Mouse (Mus musculus): ENCODE results near the gene Sema4d.

DNA sequence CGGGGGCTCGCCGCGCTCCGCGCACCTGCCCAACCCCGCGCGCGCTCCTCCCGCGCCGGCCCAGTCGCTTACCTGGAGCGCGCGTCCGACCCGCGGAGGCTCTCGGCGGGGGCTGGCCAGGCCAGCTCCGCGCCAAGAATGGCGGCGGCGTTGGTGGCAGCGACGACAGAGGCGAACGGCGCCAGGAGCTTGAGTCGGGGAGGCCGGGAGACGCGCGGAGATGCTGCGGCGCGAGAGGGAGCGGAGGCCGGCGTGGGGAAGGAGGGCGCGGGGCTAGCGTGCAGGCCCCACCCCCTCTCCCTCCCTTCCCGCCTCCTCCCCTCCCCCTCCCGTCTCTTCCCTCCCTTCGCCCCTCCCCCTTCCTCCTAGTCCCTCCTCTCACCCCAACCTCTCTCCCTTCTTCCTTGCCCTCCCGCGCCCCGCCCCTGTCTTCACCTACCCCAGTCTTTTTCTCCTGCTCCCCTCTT is at the start of gene Sema4d:
- TF ChIP-seq MAX (IDR thresholded peaks at IDR 0.05; ENCODE audit: low read length) (no peak), POLR2AphosphoS5 (IDR thresholded peaks at IDR 0.05; ENCODE audit: borderline replicate concordance, low read depth, low read length) (no peak), CTCF (IDR thresholded peaks at IDR 0.05 in 2 of 3, conservative IDR thresholded peaks at IDR 0.05 in 1 of 3; ENCODE audit: control insufficient read depth in 1 of 3, insufficient read depth in 1 of 3, low read depth in 2 of 3, low read length in 3 of 3, poor library complexity in 1 of 3, severe bottlenecking in 1 of 3) (no peak), HCFC1 (IDR thresholded peaks at IDR 0.05; ENCODE audit: low read depth, low read length) (no peak), POLR2A (IDR thresholded peaks at IDR 0.05; ENCODE audit: control insufficient read depth in 1 of 2, insufficient read depth in 1 of 2, low read depth in 1 of 2, low read length in 2 of 2, poor library complexity in 1 of 2) (peak in 1 of 2 experiments; percentile 22; a peak in 1 of 4 replicates), GATA1 (IDR thresholded peaks at IDR 0.05; ENCODE audit: low read depth, low read length) (no peak), UBTF (IDR thresholded peaks at IDR 0.05; ENCODE audit: borderline replicate concordance, insufficient read depth, low read depth, low read length) (no peak), TAL1 (IDR thresholded peaks at IDR 0.05; ENCODE audit: low read length) (no peak), ETS1 (IDR thresholded peaks at IDR 0.05; ENCODE audit: low read depth, low read length) (no peak), ELF1 (IDR thresholded peaks at IDR 0.05; ENCODE audit: low read depth, low read length) (no peak), CHD2 (IDR thresholded peaks at IDR 0.05; ENCODE audit: low read length) (no peak), EP300 (IDR thresholded peaks at IDR 0.05; ENCODE audit: low read depth in 1 of 2, low read length in 2 of 2) (no peak)
